Mouse (Mus musculus) cortical plate, adult 2 months (tissue): ENCODE measurements around the gene Mrps27.

ENCODE experiments used
- CTCF ChIP-seq: fragments of 200-500 bp; IDR thresholded peaks from 2 replicates; pipeline ENCODE4 v1.5.1; 2011; ENCODE audit warnings: mild to moderate bottlenecking, control low read depth, low read length; ENCODE audit not compliant: insufficient read depth; ENCODE audit errors: extremely low read depth
- POLR2A ChIP-seq: fragments of 200-500 bp; IDR thresholded peaks from 2 replicates; pipeline ENCODE4 v1.6.1; 2011; ENCODE audit warnings: mild to moderate bottlenecking, low read length, control low read depth; ENCODE audit not compliant: insufficient read depth; ENCODE audit errors: extremely low read depth

DNA sequence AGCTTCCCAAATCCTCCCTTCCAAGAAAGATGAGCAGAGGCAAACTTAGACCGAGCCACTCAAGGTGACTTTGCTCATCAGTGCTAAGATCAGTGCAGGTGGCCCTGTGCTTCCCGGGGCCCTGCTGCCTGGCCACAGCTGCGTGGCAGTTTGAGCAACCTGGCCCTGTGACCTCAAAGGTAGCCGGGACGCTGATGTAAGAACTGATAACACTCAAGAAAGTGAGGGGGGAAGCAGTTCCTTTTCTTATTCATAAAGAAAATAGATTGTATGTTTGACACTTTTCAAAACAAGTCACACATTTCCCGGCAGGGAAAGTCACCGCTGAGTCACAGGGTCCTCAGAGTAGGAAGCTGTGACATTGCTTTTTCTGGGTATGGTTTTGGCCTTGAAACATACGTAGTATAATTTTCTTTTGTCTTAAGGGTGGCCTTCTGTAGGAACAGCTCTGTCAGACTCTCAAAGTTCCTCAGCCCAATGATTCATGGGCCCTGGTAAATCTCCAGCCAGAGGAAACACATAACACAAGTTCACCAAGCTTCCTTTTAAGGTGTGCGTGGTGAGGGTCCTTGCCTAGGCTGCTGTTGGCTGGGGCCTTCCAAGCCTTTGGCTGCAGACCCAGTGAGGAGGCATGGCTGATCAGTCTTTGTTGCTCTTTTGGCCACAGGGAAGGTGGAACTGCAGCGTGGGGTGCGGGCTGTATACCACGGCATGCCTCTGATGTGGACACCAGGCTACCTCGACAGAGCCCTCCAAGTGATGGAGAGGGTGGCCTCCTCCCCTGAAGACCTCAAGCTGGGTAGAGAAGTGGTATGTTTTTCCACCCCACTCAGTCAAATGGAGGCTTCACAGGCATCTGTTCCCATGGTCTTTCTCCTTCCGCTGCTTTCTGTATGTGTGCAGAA lies 66.3 kb downstream of the Mrps27 start:
- no peak for TF ChIP-seq CTCF
- no peak for TF ChIP-seq POLR2A
